Mouse (Mus musculus): ENCODE results near the gene Adat1.

GRCm38 (mm10) chr8:111954844-111955594 is 37.1 kb downstream of the Adat1 start:
- TF ChIP-seq CTCF (IDR thresholded peaks at IDR 0.05; ENCODE audit: low read depth, low read length) = no peak
- no peak for TF ChIP-seq POLR2A (IDR thresholded peaks at IDR 0.05; ENCODE audit: insufficient read depth, low read length)
- no peak for TF ChIP-seq EP300 (IDR thresholded peaks at IDR 0.05; ENCODE audit: insufficient read depth, low read depth, low read length)
